Mouse (Mus musculus): Measurements from ENCODE around the gene Ppp3ca.

DNA sequence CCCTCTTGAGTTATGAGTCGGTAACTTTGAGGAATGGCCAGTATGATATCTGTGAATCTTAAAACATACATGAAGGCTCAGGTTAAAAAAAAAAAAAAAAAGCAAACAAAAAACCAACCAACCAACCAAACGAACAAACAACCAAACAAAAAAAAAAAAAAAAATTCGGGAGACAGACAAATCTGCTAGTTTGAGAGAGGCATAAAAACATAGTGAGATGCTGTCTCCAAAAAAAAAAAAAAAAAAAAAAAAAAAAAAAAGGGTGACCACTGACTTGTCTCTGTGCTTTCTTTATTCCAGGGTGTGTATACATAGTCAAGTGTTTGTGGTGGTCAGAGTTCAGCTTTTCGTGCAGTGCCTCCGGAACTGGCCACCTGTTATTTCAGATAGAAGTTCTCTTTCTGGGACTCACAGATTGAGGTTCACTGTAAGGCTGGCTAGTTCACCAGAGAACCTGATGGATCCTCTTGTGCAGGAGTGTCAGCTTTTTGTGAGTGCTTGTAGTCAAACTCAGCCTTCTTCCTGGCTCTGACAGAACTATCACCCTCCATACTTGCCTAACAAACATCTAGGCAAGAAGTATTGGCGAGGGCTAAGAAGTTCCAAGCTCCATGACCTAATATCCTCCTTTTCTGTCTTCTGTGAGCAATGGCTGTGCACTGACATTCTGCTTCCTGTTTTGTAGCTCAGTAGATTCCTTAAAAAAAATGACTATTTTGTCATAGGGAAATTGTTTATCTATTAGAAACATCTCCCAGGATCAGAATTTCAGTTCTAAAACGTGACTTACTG is 124.7 kb downstream of the Ppp3ca start:
- TF ChIP-seq POLR2A (IDR thresholded peaks at IDR 0.05; ENCODE audit: low read depth, low read length): no peak
- no peak for TF ChIP-seq SIN3A (IDR thresholded peaks at IDR 0.05; ENCODE audit: low read length)
- no peak for TF ChIP-seq USF1 (IDR thresholded peaks at IDR 0.05; ENCODE audit: low read depth, low read length)
- no peak for TF ChIP-seq TCF12 (IDR thresholded peaks at IDR 0.05; ENCODE audit: low read depth, low read length)
- no peak for TF ChIP-seq CTCF (conservative IDR thresholded peaks at IDR 0.05 in 1 of 2, IDR thresholded peaks at IDR 0.05 in 1 of 2; ENCODE audit: low read depth in 2 of 2, low read length in 2 of 2)
- TF ChIP-seq USF2 (conservative IDR thresholded peaks at IDR 0.05; ENCODE audit: low read depth, low read length): no peak

Measured in CH12.LX (cell line).